Mouse (Mus musculus) intestine, embryonic 14.5 days (tissue): ENCODE results near the gene Olfr30. TPM values are rescaled to one million over a fixed set of nuclear protein-coding genes. Genes with fewer than 3 reads are reported as not detected.

ENCODE experiments used
- ATAC-seq: fragments of 200-750 bp; cut with Nextera tagmentation; replicated peaks from 2 replicates; pipeline ENCODE4 v1.8.0; 2017; ENCODE audit warnings: low read depth, moderate number of reproducible peaks, moderate TSS enrichment, moderate library complexity; ENCODE audit not compliant: low FRiP score, low TSS enrichment
- DNase-seq: peaks from one replicate; pipeline ENCODE4 v3.0.0-alpha.2; 2018; ENCODE audit warnings: low spot score
- H3K27ac ChIP-seq: fragments of 300-500 bp; sonication (generic); 2 replicates; pipeline ENCODE4 v1.5.1; 2014; ENCODE audit warnings: low read depth, mild to moderate bottlenecking, control low read depth
- H3K27me3 ChIP-seq: fragments of 300-500 bp; sonication (generic); replicated peaks from 2 replicates; pipeline ENCODE4 v1.6.1; 2014; ENCODE audit warnings: low read length, control low read depth; ENCODE audit not compliant: control insufficient read depth, insufficient read depth
- H3K36me3 ChIP-seq: fragments of 300-500 bp; sonication (generic); 2 replicates; pipeline ENCODE4 v1.6.1; 2014; ENCODE audit warnings: low read length, control low read depth; ENCODE audit not compliant: control insufficient read depth, insufficient read depth
- H3K4me1 ChIP-seq: fragments of 300-500 bp; sonication (generic); replicated peaks from 2 replicates; pipeline ENCODE4 v1.6.1; 2014; ENCODE audit warnings: low read length, control low read depth, mixed read lengths; ENCODE audit not compliant: control insufficient read depth, insufficient read depth
- H3K4me2 ChIP-seq: fragments of 300-500 bp; sonication (generic); 2 replicates; pipeline ENCODE4 v1.6.1; 2014; ENCODE audit warnings: low read length
- H3K4me3 ChIP-seq: fragments of 300-500 bp; sonication (generic); 2 replicates; pipeline ENCODE4 v1.5.1; 2014; ENCODE audit warnings: low read depth, low read length, control low read depth, mixed read lengths
- H3K9ac ChIP-seq: fragments of 300-500 bp; sonication (generic); 2 replicates; pipeline ENCODE4 v1.6.1; 2014; ENCODE audit warnings: mild to moderate bottlenecking, low read length
- H3K9me3 ChIP-seq: fragments of 300-500 bp; sonication (generic); 2 replicates; pipeline ENCODE4 v1.6.1; 2016; ENCODE audit warnings: low read length, control low read depth; ENCODE audit not compliant: control insufficient read depth
- WGBS: fragments of 180-500 bp; shearing (Covaris S2); extraction: QIAGEN DNeasy Blood & Tissue Kit; methylation state at CpG from one replicate; pipeline ENCODE4 v1.1.7; 2014; 5-methylcytosine and 5-hydroxymethylcytosine counted together
- polyA plus RNA-seq: library from polyadenylated mRNA; unstranded; fragments of >200 nt; fragmentation: Nextera tagmentation; extraction: Ambion mirVana; gene quantifications from 2 replicates; pipeline ENCODE4 v1.2.1, GENCODE M21; 2014

Gene Olfr30
- polyA plus RNA-seq, 1 experiment from 2014 or later, result not detected

DNA sequence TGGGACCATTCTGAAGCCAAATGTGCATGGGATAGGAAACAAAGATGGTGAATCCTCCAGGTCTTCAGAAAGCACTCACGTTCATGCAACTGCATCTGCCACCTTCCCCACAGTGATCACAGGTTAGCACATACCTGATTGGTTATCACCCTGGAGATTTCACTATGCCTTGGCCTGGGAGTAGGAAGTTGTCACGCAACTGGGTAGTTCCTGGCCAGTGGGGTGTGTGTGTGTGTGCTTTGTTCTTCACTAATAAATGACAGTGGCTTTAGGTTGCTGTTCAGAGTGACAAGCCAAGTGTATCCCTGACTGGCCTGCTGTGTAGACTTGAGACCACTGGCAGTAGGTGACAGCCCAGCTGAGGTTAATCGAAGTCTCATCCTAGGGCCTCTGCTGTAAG lies 29.8 kb downstream of the Olfr30 start, which contains the start of gene Gm12253:
Gene Gm12253 (plus strand): TSS at position 301 of the 400 bp plus-strand sequence.
- Histone ChIP-seq H3K27me3 (no peaks in the 10 kb centered on the region), H3K9ac (no peak within 1 kb of the TSS), H3K4me1 (no peaks in the 10 kb centered on the region; the same call in 1 of the 2 replicates), H3K4me3 (no peak within 1 kb of the TSS), H3K27ac (no peak within 1 kb of the TSS), H3K4me2 (no peak within 1 kb of the TSS), H3K9me3 (no peaks in the 10 kb centered on the region), H3K36me3 (no peaks in the 10 kb centered on the region)
- WGBS, result 86% methylated on average over 3 of the region's 3 CpGs
- ATAC-seq, result no peak
- no peak for DNase-seq

- Histone ChIP-seq H3K9me3 (no peaks in the 10 kb centered on the region), H3K4me2 (no peak within 1 kb of the TSS), H3K27me3 (no peaks in the 10 kb centered on the region), H3K4me1 (peaks cover 7% of the 10 kb centered on the region; the same call in 1 of the 2 replicates), H3K4me3 (no peak within 1 kb of the TSS), H3K9ac (no peak within 1 kb of the TSS), H3K36me3 (no peaks in the 10 kb centered on the region), H3K27ac (no peak within 1 kb of the TSS)
- ATAC-seq, result peak; percentile 68; the same call in 1 of the 2 replicates
- WGBS, result 34% methylated on average over 1 of the region's 1 CpGs
- DNase-seq, result no peak
These were observed 41.3 kb downstream of the Olfr30 start, which contains the start of gene 1810065E05Rik for GRCm38 (mm10) chr11:58420815-58421214. TSS of gene 1810065E05Rik (plus strand) at chr11:58421111.

DNA sequence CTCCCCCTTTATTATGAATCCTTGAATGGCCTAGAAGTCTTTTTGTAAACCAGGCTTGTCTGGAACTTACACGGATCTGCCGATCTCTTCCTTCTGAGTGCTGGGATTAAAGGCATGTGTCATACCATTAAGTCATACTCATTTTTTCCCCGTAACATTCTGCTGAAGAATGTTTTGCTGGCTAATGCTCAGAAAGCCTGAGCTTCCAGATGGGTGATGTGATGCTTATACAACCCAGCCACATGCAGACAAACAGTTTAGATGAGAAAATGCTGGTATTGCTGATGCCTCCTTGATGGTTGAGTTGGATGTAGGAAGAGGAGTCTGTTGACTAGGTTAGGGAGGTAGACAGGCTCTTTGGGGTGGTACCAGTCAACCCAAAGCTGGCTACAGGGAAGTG lies 43.7 kb downstream of the Olfr30 start:
- H3K27ac ChIP-seq, result no peak overlapping the region
- no peaks in the 10 kb centered on the region for H3K9me3 ChIP-seq
- no peak overlapping the region for H3K4me2 ChIP-seq
- H3K4me1 ChIP-seq, result peaks cover 7% of the 10 kb centered on the region; the same call in 1 of the 2 replicates
- WGBS, result 27% methylated on average over 3 of the region's 3 CpGs
- DNase-seq (no peak), ATAC-seq (no peak)
- H3K36me3 ChIP-seq, result no peaks in the 10 kb centered on the region
- no peaks in the 10 kb centered on the region for H3K27me3 ChIP-seq
- no peak overlapping the region for H3K9ac ChIP-seq
- H3K4me3 ChIP-seq, result no peak overlapping the region

GRCm38 (mm10) chr11:58408066-58408465 lies 54.0 kb downstream of the Olfr30 start:
- no peaks in the 10 kb centered on the region for H3K27me3 ChIP-seq
- no peak overlapping the region for H3K4me2 ChIP-seq
- H3K9me3 ChIP-seq, result no peaks in the 10 kb centered on the region
- no peaks in the 10 kb centered on the region for H3K36me3 ChIP-seq
- no peaks in the 10 kb centered on the region for H3K4me1 ChIP-seq
- H3K27ac ChIP-seq, result no peak overlapping the region
- H3K4me3 ChIP-seq, result no peak overlapping the region
- WGBS, result 60% methylated on average over 3 of the region's 3 CpGs
- no peak overlapping the region for H3K9ac ChIP-seq
- ATAC-seq (no peak), DNase-seq (no peak)

Other genes with a start within 250 kb of the Olfr30 start
- not detected in 2 replicates for gene 4930438A08Rik, start 187.5 kb downstream of the Olfr30 start, polyA plus RNA-seq
- 19.7 and 22.3 TPM in 2 replicates for gene Zfp692, start 155.2 kb downstream of the Olfr30 start, polyA plus RNA-seq
- 45.9 and 49.6 TPM in 2 replicates for gene Zfp672, start 131.9 kb downstream of the Olfr30 start, polyA plus RNA-seq
- gene Sh3bp5l, start 131.5 kb downstream of the Olfr30 start, polyA plus RNA-seq, result 27.5 and 28.9 TPM in 2 replicates
- gene Lypd8, start 83.2 kb downstream of the Olfr30 start, polyA plus RNA-seq, result 274 and 403 TPM in 2 replicates
- gene 1810065E05Rik, start 41.2 kb downstream of the Olfr30 start, polyA plus RNA-seq, result not detected in 2 replicates
- gene Gm12253, start 29.7 kb downstream of the Olfr30 start, polyA plus RNA-seq, result not detected in 2 replicates
- not detected in 2 replicates for gene Lypd9, start 9.3 kb downstream of the Olfr30 start, polyA plus RNA-seq
- not detected in 2 replicates for gene Olfr332, start 30.3 kb upstream of the Olfr30 start, polyA plus RNA-seq
- gene Olfr331, start 40.3 kb upstream of the Olfr30 start, polyA plus RNA-seq, result not detected in 2 replicates
- not detected in 2 replicates for gene Olfr330, start 72.6 kb upstream of the Olfr30 start, polyA plus RNA-seq
- not detected in 2 replicates for gene Olfr329-ps, start 84.2 kb upstream of the Olfr30 start, polyA plus RNA-seq
- 0.08 TPM in 1 of 2 replicates, not detected in the other for gene Olfr328, start 93.4 kb upstream of the Olfr30 start, polyA plus RNA-seq
- not detected in 2 replicates for gene Olfr224, start 108.3 kb upstream of the Olfr30 start, polyA plus RNA-seq
- gene Olfr325, start 115.5 kb upstream of the Olfr30 start, polyA plus RNA-seq, result not detected in 2 replicates
- not detected in 2 replicates for gene Olfr324, start 132.8 kb upstream of the Olfr30 start, polyA plus RNA-seq
- 0.22 TPM in 1 of 2 replicates, not detected in the other for gene 2210407C18Rik, start 153.8 kb upstream of the Olfr30 start, polyA plus RNA-seq
- gene Olfr323, start 168.2 kb upstream of the Olfr30 start, polyA plus RNA-seq, result 0.12 TPM in 1 of 2 replicates, not detected in the other
- 0.08 and 0.16 TPM in 2 replicates for gene Trim58, start 178.2 kb upstream of the Olfr30 start, polyA plus RNA-seq
- not detected in 2 replicates for gene Olfr322, start 196.5 kb upstream of the Olfr30 start, polyA plus RNA-seq
- gene Olfr320, start 218.8 kb upstream of the Olfr30 start, polyA plus RNA-seq, result not detected in 2 replicates
- not detected in 2 replicates for gene Olfr319, start 236.9 kb upstream of the Olfr30 start, polyA plus RNA-seq